Mouse (Mus musculus) E14TG2a.4 (cell line): ENCODE results near the gene Wdr49.

Experiments
- H3K27me3 ChIP-seq: 2 replicates; pipeline ENCODE4 v1.6.1; 2014; ENCODE audit warnings: low read length, control low read depth; ENCODE audit not compliant: insufficient read depth
- H3K36me3 ChIP-seq: 2 replicates; pipeline ENCODE4 v1.6.1; 2014; ENCODE audit warnings: low read length, control low read depth; ENCODE audit not compliant: insufficient read depth
- H3K4me1 ChIP-seq: replicated peaks from 2 replicates; pipeline ENCODE4 v1.6.1; 2014; ENCODE audit warnings: low read depth, low read length, control low read depth
- H3K4me3 ChIP-seq: replicated peaks from 2 replicates; pipeline ENCODE4 v1.5.1; 2014; ENCODE audit warnings: mild to moderate bottlenecking, low read length
- H3K9me3 ChIP-seq: 2 replicates; pipeline ENCODE4 v1.6.1; 2014; ENCODE audit warnings: low read length, control low read depth
- CTCF ChIP-seq: conservative IDR thresholded peaks from 2 replicates; pipeline ENCODE4 v1.5.1; 2014; ENCODE audit warnings: low read length
- NANOG ChIP-seq: IDR thresholded peaks from 2 replicates; pipeline ENCODE4 v1.6.1; 2014; ENCODE audit warnings: borderline replicate concordance, low read length, mixed read lengths
- POU5F1 ChIP-seq: IDR thresholded peaks from 2 replicates; pipeline ENCODE4 v1.6.1; 2014; ENCODE audit warnings: low read length, borderline replicate concordance

Wdr49 gene

DNA sequence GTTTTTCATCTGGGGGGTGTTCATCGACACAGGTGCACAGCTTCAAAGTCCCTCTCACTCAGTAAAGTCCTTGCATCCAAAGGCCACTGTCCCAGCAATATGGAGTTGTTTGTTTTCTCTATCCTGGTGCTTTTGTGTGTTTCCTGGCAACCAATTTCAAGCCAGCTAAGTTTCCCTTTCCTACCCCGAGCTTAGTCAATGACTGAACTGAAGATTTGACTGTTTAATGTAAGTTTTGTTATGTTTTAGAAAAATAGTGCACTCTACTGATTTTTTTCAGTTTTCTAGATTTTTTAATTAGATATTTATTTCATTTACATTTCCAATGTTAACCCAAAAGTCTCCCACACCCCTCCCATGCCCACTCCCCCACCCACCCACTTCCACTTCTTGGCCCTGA lies at the start of gene Wdr49:
Gene Wdr49 (minus strand): TSS at position 101 of the 400 bp plus-strand sequence.
- no peak within 1 kb of the TSS for H3K4me3 ChIP-seq
- no peaks in the 10 kb centered on the region for H3K36me3 ChIP-seq
- H3K4me1 ChIP-seq, result no peaks in the 10 kb centered on the region
- H3K9me3 ChIP-seq, result peaks cover 3% of the 10 kb centered on the region; the same call in 1 of the 2 replicates
- no peaks in the 10 kb centered on the region for H3K27me3 ChIP-seq
- TF ChIP-seq NANOG, result no peak
- no peak for TF ChIP-seq POU5F1

DNA sequence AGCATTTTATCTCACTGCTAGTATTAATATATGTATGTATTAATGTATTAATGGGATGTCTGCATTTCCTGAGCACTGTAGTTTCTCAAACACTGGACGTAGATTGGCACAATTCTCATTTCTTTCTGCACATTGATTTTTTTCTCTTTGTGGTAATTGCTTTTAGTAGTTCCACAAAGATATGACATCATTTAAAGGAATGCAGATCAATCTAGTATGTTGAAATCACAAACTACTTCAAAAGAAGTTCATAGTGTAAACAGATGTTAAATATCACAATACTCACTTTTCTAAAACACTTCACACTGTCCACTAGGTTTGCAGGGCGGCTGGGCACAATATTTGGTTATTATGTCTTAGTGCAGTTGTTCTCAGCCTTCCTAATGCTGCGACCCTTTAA lies 49.1 kb upstream of the Wdr49 start:
- Histone ChIP-seq H3K4me1 (no peaks in the 10 kb centered on the region), H3K9me3 (no peaks in the 10 kb centered on the region), H3K27me3 (no peaks in the 10 kb centered on the region), H3K4me3 (no peak overlapping the region), H3K36me3 (peaks cover 54% of the 10 kb centered on the region)
- TF ChIP-seq POU5F1, result no peak
- no peak for TF ChIP-seq CTCF
- no peak for TF ChIP-seq NANOG

GRCm38 (mm10) chr3:75522527-75522926 lies 40.6 kb upstream of the Wdr49 start:
- no peak for TF ChIP-seq NANOG
- TF ChIP-seq CTCF, result no peak
- TF ChIP-seq POU5F1, result no peak
- no peaks in the 10 kb centered on the region for H3K9me3 ChIP-seq

DNA sequence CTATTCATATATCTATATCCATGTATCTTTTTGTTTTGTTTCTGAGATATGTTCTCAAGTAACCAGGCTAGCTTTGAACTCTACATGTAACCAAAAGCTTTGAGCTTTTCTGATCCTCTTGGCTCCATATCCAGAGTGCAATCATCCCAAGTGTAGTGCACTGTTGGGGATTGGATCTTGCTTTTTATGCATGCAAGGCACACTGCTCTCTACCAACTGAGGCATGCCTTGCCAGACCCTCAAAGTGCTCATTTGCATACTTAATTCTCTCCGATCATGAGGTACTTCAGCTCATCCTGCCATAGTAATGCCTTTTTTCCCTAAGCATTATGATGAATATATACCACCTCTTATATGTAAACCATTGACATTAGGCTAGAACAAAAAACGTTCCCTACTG lies 39.4 kb upstream of the Wdr49 start:
- TF ChIP-seq CTCF (no peak), NANOG (no peak), POU5F1 (no peak)
- Histone ChIP-seq H3K36me3 (peaks cover 60% of the 10 kb centered on the region), H3K27me3 (no peaks in the 10 kb centered on the region), H3K4me1 (peaks cover 23% of the 10 kb centered on the region), H3K4me3 (no peak overlapping the region), H3K9me3 (no peaks in the 10 kb centered on the region)

More at GRCm38 (mm10) chr3:75522527-75522926, 40.6 kb upstream of the Wdr49 start:
- no peaks in the 10 kb centered on the region for H3K27me3 ChIP-seq
- H3K4me1 ChIP-seq, result peaks cover 23% of the 10 kb centered on the region
- no peak overlapping the region for H3K4me3 ChIP-seq
- H3K36me3 ChIP-seq, result peaks cover 72% of the 10 kb centered on the region

- TF ChIP-seq CTCF, result peak; percentile 91
- TF ChIP-seq POU5F1, result peak; percentile 86
- TF ChIP-seq NANOG, result no peak
- H3K4me1 ChIP-seq, result peaks cover 23% of the 10 kb centered on the region
- H3K27me3 ChIP-seq, result no peaks in the 10 kb centered on the region
- H3K4me3 ChIP-seq, result no peak overlapping the region
- H3K36me3 ChIP-seq, result peaks cover 43% of the 10 kb centered on the region
- no peaks in the 10 kb centered on the region for H3K9me3 ChIP-seq
Observed at GRCm38 (mm10) chr3:75517631-75518250, 35.8 kb upstream of the Wdr49 start.

DNA sequence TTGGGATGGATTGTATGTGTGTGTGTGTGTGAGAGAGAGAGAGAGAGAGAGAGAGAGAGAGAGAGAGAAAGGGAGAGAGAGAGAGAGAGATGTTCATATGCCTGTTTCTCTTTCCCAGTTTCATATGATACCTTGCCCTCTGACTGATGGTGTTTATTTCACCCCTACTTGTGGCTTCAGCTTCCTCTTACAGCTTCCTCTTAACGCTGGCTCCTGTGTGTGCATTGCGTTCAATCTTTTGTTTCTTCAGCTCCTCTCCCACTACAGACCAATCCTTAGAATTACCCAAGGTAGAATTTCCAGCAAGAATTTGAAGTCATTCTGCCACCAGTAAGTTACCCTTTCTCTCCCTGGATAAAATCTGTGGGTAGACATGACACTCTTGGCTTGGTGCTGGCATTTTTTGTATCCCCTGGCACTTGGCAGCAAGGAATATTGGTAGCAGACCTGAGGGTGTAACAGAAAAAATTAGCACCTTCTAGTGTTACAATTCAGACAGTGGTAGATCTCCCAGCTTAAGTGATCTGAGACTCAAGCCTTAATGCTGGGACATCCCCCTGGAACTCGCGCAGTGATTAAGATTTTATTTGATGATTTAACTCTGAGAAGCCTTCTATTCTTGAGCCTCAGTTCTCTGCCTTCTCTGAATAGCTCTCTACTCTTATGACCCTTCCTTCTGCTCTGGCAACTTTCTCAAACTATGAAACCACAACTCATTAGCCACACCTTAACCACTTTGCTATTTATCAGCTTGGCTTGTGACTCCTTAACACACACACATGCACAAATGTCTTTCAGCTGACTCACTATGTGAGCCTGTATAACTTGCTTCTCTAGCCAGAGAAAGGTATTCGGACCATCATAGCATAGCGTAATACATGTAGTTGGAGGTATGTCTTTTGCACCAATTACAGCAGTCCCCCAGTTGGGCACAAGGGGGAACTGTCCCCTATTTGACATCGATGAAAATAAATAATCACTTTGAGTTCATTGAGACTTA lies 17.3 kb upstream of the Wdr49 start:
- no peak for TF ChIP-seq NANOG
- TF ChIP-seq POU5F1, result no peak
- TF ChIP-seq CTCF, result peak; percentile 3; the same call in 1 of the 2 replicates
- no peaks in the 10 kb centered on the region for H3K4me1 ChIP-seq
- H3K27me3 ChIP-seq, result no peaks in the 10 kb centered on the region
- no peak overlapping the region for H3K4me3 ChIP-seq
- H3K36me3 ChIP-seq, result no peaks in the 10 kb centered on the region
- H3K9me3 ChIP-seq, result no peaks in the 10 kb centered on the region

DNA sequence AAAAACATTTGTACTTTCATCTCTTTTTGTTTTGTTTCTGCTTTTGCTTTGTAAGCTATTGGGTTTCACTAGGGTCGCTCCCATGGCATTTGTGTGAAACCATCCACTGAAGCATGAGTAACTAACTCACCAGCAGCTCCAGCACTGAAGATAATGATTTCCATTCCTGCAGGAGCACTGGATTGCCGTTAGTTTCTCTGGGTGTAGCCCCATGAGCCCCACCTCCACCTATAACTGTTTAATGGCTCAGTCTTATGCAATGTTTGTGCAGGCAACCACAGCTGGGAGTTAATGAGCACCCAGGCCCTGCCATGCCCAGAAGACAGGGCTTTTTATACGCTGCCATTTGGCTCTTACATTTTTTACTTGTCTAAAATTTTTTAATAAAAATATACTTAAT lies 11.0 kb upstream of the Wdr49 start:
- no peak overlapping the region for H3K4me3 ChIP-seq
- H3K27me3 ChIP-seq, result no peaks in the 10 kb centered on the region
- TF ChIP-seq POU5F1 (no peak), NANOG (no peak), CTCF (no peak)
- H3K4me1 ChIP-seq, result no peaks in the 10 kb centered on the region
- no peaks in the 10 kb centered on the region for H3K36me3 ChIP-seq
- peaks cover 10% of the 10 kb centered on the region for H3K9me3 ChIP-seq

DNA sequence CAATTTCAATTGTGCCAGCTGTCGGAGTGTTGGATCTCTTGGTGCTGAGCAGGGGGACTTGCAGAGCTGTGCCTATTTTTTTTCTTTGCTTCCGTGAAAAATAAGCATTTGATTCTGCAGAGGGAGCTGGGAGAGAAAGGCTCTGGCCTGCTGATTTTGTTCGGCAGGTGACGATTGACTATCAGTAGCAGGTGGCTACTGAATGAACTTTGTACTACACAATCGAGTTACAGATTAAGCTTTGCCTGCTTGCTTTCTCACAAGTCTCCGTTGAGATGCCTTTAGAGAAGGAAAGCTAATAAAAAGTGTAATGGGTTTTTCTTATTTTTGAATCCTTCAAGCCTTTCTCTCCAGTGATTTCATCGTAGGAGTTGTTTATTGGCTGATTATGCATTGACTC lies 6.8 kb downstream of the Wdr49 start:
- TF ChIP-seq NANOG, result no peak
- no peak for TF ChIP-seq POU5F1
- no peak for TF ChIP-seq CTCF
- H3K4me3 ChIP-seq, result no peak overlapping the region
- H3K4me1 ChIP-seq, result no peaks in the 10 kb centered on the region
- H3K36me3 ChIP-seq, result no peaks in the 10 kb centered on the region
- no peaks in the 10 kb centered on the region for H3K27me3 ChIP-seq
- H3K9me3 ChIP-seq, result no peaks in the 10 kb centered on the region
